ENCODE assay signal across 22 mouse cellular contexts in the genomic region with DNA sequence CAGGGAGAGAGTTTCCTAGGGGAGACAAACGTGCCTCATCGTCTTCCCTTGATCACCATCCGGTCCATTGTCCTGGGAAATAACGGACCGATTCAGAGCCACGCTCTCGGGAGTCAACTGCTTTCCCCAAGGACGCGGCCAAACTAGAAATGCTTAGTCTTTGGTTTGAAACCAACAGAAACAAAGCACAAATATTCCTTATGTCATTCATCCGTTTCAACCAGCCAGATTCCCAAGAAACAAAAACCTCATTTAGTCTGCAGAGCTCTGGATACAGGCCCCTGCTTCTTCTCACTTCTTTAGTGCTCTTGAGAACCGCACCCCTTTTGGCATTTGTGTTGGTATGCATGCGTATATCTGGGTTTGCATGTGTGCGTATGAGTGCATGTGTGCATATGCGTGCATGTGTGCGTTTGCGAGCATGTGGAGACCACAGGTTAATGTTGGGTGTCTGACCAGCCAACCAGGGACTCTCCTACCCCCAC. TPM values are rescaled to one million over a fixed set of nuclear protein-coding genes. Genes with fewer than 3 reads are reported as not detected.
DNase-seq lines count a peak whose midpoint lies in the region; ATAC-seq and TF ChIP-seq lines count a peak whose summit lies in the region.
"Had no signal": no experiment of that assay in that cellular context is flagged by ENCODE, and none has a peak within 500 bp of the region (broad histone marks: within the 10 kb centered on the region; RNA-seq: fewer than 3 reads in every experiment).

No protein-coding gene starts in this region.

- WGBS in forebrain, postnatal 0 days, result 71% methylated on average over 16 of the region's 16 CpGs
- WGBS in forebrain, embryonic 15.5 days, result 75% methylated on average over 16 of the region's 16 CpGs
- 76% methylated on average over 16 of the region's 16 CpGs for WGBS in heart, embryonic 16.5 days
- 71% methylated on average over 16 of the region's 16 CpGs for WGBS in lung, embryonic 16.5 days

- H3K27me3 ChIP-seq in forebrain, postnatal 0 days (ENCODE audit: insufficient read depth, low read length), result no peaks in the 10 kb centered on the region
- H3K27me3 ChIP-seq in forebrain, embryonic 15.5 days, result no peaks in the 10 kb centered on the region
- no peaks in the 10 kb centered on the region for H3K27me3 ChIP-seq in heart, embryonic 16.5 days (ENCODE audit: control insufficient read depth, insufficient read depth, low read length)
- no peaks in the 10 kb centered on the region for H3K27me3 ChIP-seq in lung, embryonic 16.5 days (ENCODE audit: control insufficient read depth, insufficient read depth, low read depth, low read length)
- H3K27me3 ChIP-seq: neural tube, embryonic 13.5 days had no signal

- H3K4me1 ChIP-seq in forebrain, postnatal 0 days (ENCODE audit: insufficient read depth), result no peaks in the 10 kb centered on the region
- 0 out of 2 replicates have a peak, but pooled peaks cover 6% of the 10 kb centered on the region for H3K4me1 ChIP-seq in forebrain, embryonic 15.5 days
- peaks cover 17% of the 10 kb centered on the region for H3K4me1 ChIP-seq in heart, embryonic 16.5 days (ENCODE audit: control insufficient read depth, insufficient read depth, low read length)
- H3K4me1 ChIP-seq in lung, embryonic 16.5 days (replicated peaks; ENCODE audit: control insufficient read depth, insufficient read depth, low read length), result peaks cover 43% of the 10 kb centered on the region
- H3K4me1 ChIP-seq: forebrain, embryonic 13.5 days; neural tube, embryonic 13.5 days had no signal

- TF ChIP-seq CTCF in forebrain, postnatal 0 days (IDR thresholded peaks at IDR 0.05; ENCODE audit: low read depth), result no peak

- H3K4me3 ChIP-seq in forebrain, postnatal 0 days (ENCODE audit: low read depth, low read length), result no peak overlapping the region
- H3K4me3 ChIP-seq in forebrain, embryonic 15.5 days, result no peak overlapping the region
- no peak overlapping the region for H3K4me3 ChIP-seq in heart, embryonic 16.5 days (ENCODE audit: low read length)
- H3K4me3 ChIP-seq in lung, embryonic 16.5 days (ENCODE audit: low read length), result no peak overlapping the region
- H3K4me3 ChIP-seq: forebrain, embryonic 13.5 days; neural tube, embryonic 13.5 days had no signal

- ATAC-seq in forebrain, postnatal 0 days, result 0 out of 2 replicates have a peak, but pooled peaks have one; percentile 2
- ATAC-seq in forebrain, embryonic 15.5 days (replicated peaks), result no peak
- ATAC-seq in heart, embryonic 16.5 days (replicated peaks; ENCODE audit: extremely low read depth, insufficient read depth, low FRiP score), result no peak
- ATAC-seq in lung, embryonic 16.5 days (ENCODE audit: low read depth), result no peak
- ATAC-seq: forebrain, embryonic 13.5 days had no signal

- no peaks in the 10 kb centered on the region for H3K36me3 ChIP-seq in forebrain, postnatal 0 days (ENCODE audit: insufficient read depth)
- no peaks in the 10 kb centered on the region for H3K36me3 ChIP-seq in forebrain, embryonic 15.5 days
- H3K36me3 ChIP-seq in heart, embryonic 16.5 days (ENCODE audit: control insufficient read depth, insufficient read depth), result no peaks in the 10 kb centered on the region; the same call in 1 of the 2 replicates
- peaks cover 13% of the 10 kb centered on the region for H3K36me3 ChIP-seq in lung, embryonic 16.5 days (ENCODE audit: control insufficient read depth, insufficient read depth, low read length)
- H3K36me3 ChIP-seq: neural tube, embryonic 13.5 days had no signal

- no peak overlapping the region for H3K27ac ChIP-seq in forebrain, postnatal 0 days (ENCODE audit: low read depth, low read length)
- no peak overlapping the region for H3K27ac ChIP-seq in forebrain, embryonic 15.5 days (replicated peaks)
- peak overlapping the region; percentile 47 for H3K27ac ChIP-seq in heart, embryonic 16.5 days (ENCODE audit: low read length)
- H3K27ac ChIP-seq in lung, embryonic 16.5 days (ENCODE audit: low read length), result peak overlapping the region; percentile 76
- H3K27ac ChIP-seq: forebrain, embryonic 13.5 days; neural tube, embryonic 13.5 days; stomach, postnatal 0 days had no signal

- no peak overlapping the region for H3K4me2 ChIP-seq in forebrain, postnatal 0 days (ENCODE audit: low read depth)
- H3K4me2 ChIP-seq in forebrain, embryonic 15.5 days (replicated peaks), result no peak overlapping the region
- H3K4me2 ChIP-seq in heart, embryonic 16.5 days (ENCODE audit: low read depth, low read length), result no peak overlapping the region
- no peak overlapping the region for H3K4me2 ChIP-seq in lung, embryonic 16.5 days (ENCODE audit: low read depth, low read length)
- H3K4me2 ChIP-seq: forebrain, embryonic 13.5 days; neural tube, embryonic 13.5 days had no signal

- no peak for DNase-seq in forebrain, postnatal 0 days
- DNase-seq in heart, adult 8-10 months (ENCODE audit: low spot score), result no peak
- no peak for DNase-seq in lung, postnatal 10 days
- peak; percentile 64 for DNase-seq in fibroblast of lung, adult 2 months (ENCODE audit: low read depth)
- DNase-seq in thymus, postnatal 25 days, result no peak
- DNase-seq: embryo, embryonic 11 days; kidney, adult 9 months; kidney, postnatal 4 days had no signal

- H3K9me3 ChIP-seq in forebrain, postnatal 0 days (ENCODE audit: low read length), result no peaks in the 10 kb centered on the region
- no peaks in the 10 kb centered on the region for H3K9me3 ChIP-seq in forebrain, embryonic 15.5 days
- H3K9me3 ChIP-seq in heart, embryonic 16.5 days (replicated peaks; ENCODE audit: control insufficient read depth, low read length), result no peaks in the 10 kb centered on the region
- H3K9me3 ChIP-seq in lung, embryonic 16.5 days (ENCODE audit: control insufficient read depth, low read length), result no peaks in the 10 kb centered on the region
- H3K9me3 ChIP-seq: forebrain, embryonic 13.5 days; neural tube, embryonic 13.5 days had no signal

- H3K9ac ChIP-seq in forebrain, postnatal 0 days, result no peak overlapping the region
- no peak overlapping the region for H3K9ac ChIP-seq in forebrain, embryonic 15.5 days (replicated peaks)
- no peak overlapping the region for H3K9ac ChIP-seq in heart, embryonic 16.5 days (ENCODE audit: low read length)
- H3K9ac ChIP-seq in lung, embryonic 16.5 days (ENCODE audit: low read length), result no peak overlapping the region
- H3K9ac ChIP-seq: forebrain, embryonic 13.5 days; neural tube, embryonic 13.5 days had no signal

RNA-seq across cellular contexts. Expression of a gene that starts 59.9 kb away (rescaled TPM):
- not detected in 2 replicates for total RNA-seq in forebrain, postnatal 0 days (2014; rRNA removed)
- polyA plus RNA-seq in forebrain, postnatal 0 days (2015; fragmentation: Nextera tagmentation; extraction: Ambion mirVana), result not detected in 2 replicates
- not detected in 2 replicates for polyA plus RNA-seq in forebrain, embryonic 15.5 days (2015; fragmentation: Nextera tagmentation; extraction: Ambion mirVana)
- not detected in 2 replicates for polyA plus RNA-seq in heart, embryonic 16.5 days (2015; fragmentation: Nextera tagmentation; extraction: Ambion mirVana)
- not detected for total RNA-seq in heart, adult 8-10 months (2022)
- not detected in 2 replicates for polyA plus RNA-seq in lung, embryonic 16.5 days (2015; fragmentation: Nextera tagmentation; extraction: Ambion mirVana)
- total RNA-seq: adrenal gland, adult 18-20 months; layer of hippocampus, postnatal 10 days; megakaryocyte-erythroid progenitor cell, adult 5-6 weeks; MEL had no signal
- polyA plus RNA-seq: forebrain, embryonic 13.5 days; gonadal fat pad, adult 2 months; intestine, embryonic 14.5 days; limb, embryonic 14.5 days; liver, embryonic 16.5 days; neural tube, embryonic 13.5 days; stomach, postnatal 0 days had no signal

Comparison
In these comparisons a context has a peak if more than half of its experiments do, and no peak if none do; other contexts are left out.
1. H3K27ac ChIP-seq: peak in heart, embryonic 16.5 days (single experiment) and lung, embryonic 16.5 days (single experiment); none in forebrain, postnatal 0 days (single experiment) and forebrain, embryonic 15.5 days (single experiment).